Mouse (Mus musculus): Measurements from ENCODE around the gene Tln2. TPM values are rescaled to one million over a fixed set of nuclear protein-coding genes. Genes with fewer than 3 reads are reported as not detected.

The Tln2 gene
- total and polyA plus RNA-seq, 2 experiments from 2014 or later: 59.3 to 71.1 TPM

DNA sequence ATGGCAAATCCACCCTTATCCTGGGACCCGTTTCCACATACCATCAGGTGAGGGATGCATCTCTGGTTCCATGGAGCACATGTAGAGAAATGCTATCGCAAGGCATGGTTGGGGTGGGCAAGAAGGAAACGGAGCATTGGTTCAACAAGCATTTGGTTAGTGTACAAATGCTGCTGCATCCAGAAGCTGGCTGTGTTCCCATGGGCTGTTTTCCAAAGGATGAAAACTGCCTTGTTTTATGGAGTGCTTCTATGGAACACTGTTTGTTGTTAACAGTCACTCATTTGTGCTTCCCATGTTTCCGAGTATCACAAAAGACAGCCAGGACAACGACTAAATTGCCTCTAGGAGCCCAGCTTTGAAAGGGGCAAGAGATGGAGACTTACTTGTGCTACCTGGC is 35.7 kb upstream of the Tln2 start:
- Histone ChIP-seq H3K36me3 (ENCODE audit: insufficient read depth, low read length) (no peaks in the 10 kb centered on the region), H3K4me3 (ENCODE audit: low read length) (no peak overlapping the region), H3K9ac (replicated peaks; ENCODE audit: low read length) (no peak overlapping the region), H3K27ac (no peak overlapping the region), H3K4me2 (ENCODE audit: low read depth, low read length) (no peak overlapping the region), H3K4me1 (ENCODE audit: insufficient read depth, low read length) (no peaks in the 10 kb centered on the region), H3K9me3 (ENCODE audit: low read length) (no peaks in the 10 kb centered on the region), H3K27me3 (ENCODE audit: insufficient read depth, low read length) (no peaks in the 10 kb centered on the region)
- DNase-seq (ENCODE audit: low spot score) (peak; percentile 34), ATAC-seq (no peak)
- WGBS: 72% methylated on average over 5 of the region's 5 CpGs
- no peak for TF ChIP-seq CTCF (IDR thresholded peaks at IDR 0.05; ENCODE audit: low read depth)

DNA sequence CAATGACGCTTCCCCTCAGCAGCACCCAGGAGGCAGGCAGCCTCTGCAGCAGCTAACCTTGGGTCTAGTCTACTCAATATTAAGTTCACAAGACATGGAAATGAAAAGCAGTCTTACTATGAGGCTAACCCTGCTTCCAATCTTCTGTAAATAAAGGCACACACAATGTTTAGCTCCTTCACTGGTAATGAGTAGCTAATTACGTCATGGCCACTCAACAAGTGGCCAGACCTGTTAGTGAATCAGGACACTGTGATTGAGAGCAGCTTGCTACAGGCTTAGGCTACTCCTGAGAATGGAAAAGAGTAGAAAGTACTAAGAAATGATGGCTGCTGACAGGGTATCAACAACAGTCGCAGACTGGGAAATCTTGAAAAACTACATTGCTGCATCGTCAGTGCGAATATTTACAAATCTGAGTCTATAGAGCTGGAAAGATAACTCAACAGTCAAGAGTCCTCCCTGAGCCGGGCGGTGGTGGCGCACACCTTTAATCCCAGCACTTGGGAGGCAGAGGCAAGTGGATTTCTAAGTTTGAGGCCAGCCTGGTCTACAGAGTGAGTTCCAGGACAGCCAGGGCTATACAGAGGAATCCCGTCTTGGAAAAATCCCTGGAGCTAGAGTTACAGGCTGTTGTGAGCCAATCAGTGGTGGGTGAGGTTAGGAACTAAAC is 34.1 kb upstream of the Tln2 start:
- TF ChIP-seq CTCF (IDR thresholded peaks at IDR 0.05; ENCODE audit: low read depth): no peak
- Histone ChIP-seq H3K27me3 (ENCODE audit: insufficient read depth, low read length) (no peaks in the 10 kb centered on the region), H3K4me1 (ENCODE audit: insufficient read depth, low read length) (no peaks in the 10 kb centered on the region), H3K36me3 (ENCODE audit: insufficient read depth, low read length) (no peaks in the 10 kb centered on the region), H3K4me3 (ENCODE audit: low read length) (no peak overlapping the region), H3K9me3 (ENCODE audit: low read length) (no peaks in the 10 kb centered on the region), H3K9ac (replicated peaks; ENCODE audit: low read length) (no peak overlapping the region), H3K4me2 (ENCODE audit: low read depth, low read length) (no peak overlapping the region), H3K27ac (no peak overlapping the region)
- ATAC-seq (no peak), DNase-seq (ENCODE audit: low spot score) (no peak)
- 94% methylated on average over 9 of the region's 9 CpGs for WGBS

DNA sequence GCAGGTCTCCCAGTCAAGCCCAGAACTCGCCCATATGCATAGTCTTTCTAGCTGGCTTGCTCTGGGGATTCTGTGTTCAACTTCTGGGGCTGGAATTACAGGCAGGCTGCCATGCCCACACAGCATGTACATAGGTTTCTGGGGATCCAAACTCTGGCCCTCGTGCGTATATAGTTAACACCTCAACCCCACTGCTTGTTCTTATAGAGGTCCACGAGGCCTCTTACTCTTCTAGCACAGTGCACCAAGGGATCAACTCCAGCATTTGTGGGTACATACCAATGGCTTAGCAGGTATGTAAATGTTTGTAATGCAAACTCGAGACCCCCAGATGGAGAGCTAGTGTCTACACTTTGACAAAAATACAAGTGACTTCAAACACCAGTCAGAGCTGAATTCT is 33.2 kb upstream of the Tln2 start:
- DNase-seq (ENCODE audit: low spot score) (no peak), ATAC-seq (no peak)
- no peak overlapping the region for H3K9ac ChIP-seq (replicated peaks; ENCODE audit: low read length)
- H3K27me3 ChIP-seq (ENCODE audit: insufficient read depth, low read length): no peaks in the 10 kb centered on the region
- no peak overlapping the region for H3K4me2 ChIP-seq (ENCODE audit: low read depth, low read length)
- no peaks in the 10 kb centered on the region for H3K4me1 ChIP-seq (ENCODE audit: insufficient read depth, low read length)
- H3K4me3 ChIP-seq (ENCODE audit: low read length): no peak overlapping the region
- no peak overlapping the region for H3K27ac ChIP-seq
- H3K9me3 ChIP-seq (ENCODE audit: low read length): no peaks in the 10 kb centered on the region
- WGBS: 90% methylated on average over 5 of the region's 5 CpGs
- H3K36me3 ChIP-seq (ENCODE audit: insufficient read depth, low read length): no peaks in the 10 kb centered on the region
- TF ChIP-seq CTCF (IDR thresholded peaks at IDR 0.05; ENCODE audit: low read depth): no peak

DNA sequence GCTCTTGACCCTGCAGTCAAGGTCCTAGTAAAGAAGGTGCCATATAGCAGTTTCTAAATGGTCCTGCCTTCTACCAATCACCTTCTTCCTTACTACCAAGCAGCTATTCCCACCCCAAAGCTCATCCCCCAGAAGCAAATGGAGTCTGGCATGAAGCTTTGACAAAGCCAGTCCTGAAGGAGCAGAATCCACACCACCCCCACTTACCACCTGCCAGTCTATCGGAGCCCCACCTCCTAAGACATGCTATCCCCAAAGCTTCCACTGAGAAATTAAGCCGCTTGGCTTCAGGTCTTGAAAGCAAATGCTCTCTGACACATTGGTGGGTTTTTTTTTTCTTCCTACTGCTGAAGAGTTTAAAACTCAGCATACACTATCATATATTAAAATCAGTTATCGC is 27.6 kb upstream of the Tln2 start:
- no peak for TF ChIP-seq CTCF (IDR thresholded peaks at IDR 0.05; ENCODE audit: low read depth)
- Histone ChIP-seq H3K9me3 (ENCODE audit: low read length) (no peaks in the 10 kb centered on the region), H3K4me2 (ENCODE audit: low read depth, low read length) (no peak overlapping the region), H3K4me3 (ENCODE audit: low read length) (no peak overlapping the region), H3K27ac (no peak overlapping the region), H3K9ac (replicated peaks; ENCODE audit: low read length) (no peak overlapping the region), H3K27me3 (ENCODE audit: insufficient read depth, low read length) (no peaks in the 10 kb centered on the region), H3K4me1 (ENCODE audit: insufficient read depth, low read length) (no peaks in the 10 kb centered on the region), H3K36me3 (ENCODE audit: insufficient read depth, low read length) (no peaks in the 10 kb centered on the region)
- no peak for DNase-seq (ENCODE audit: low spot score)
- 79% methylated on average over 3 of the region's 3 CpGs for WGBS
- no peak for ATAC-seq

DNA sequence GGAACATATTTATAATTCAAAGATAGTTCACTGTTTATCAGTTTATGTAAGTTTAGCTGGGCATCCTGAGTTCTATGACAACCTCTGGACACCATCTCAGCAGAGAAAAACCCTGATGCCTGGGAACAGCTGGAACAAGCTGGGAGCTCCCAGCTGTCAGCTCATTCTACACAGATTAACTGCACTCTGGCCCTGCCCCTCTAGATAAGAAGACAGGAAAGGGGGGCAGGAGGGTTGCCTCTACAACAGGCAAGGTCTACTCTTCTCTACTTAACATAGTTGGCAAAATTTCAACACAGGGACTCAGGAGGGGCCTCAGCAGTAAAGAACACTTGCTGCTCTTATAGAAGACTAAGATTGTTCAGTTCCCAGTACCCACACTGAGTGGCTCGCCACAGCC is 27.0 kb upstream of the Tln2 start:
- Histone ChIP-seq H3K9ac (replicated peaks; ENCODE audit: low read length) (no peak overlapping the region), H3K27ac (no peak overlapping the region), H3K4me3 (ENCODE audit: low read length) (no peak overlapping the region), H3K4me2 (ENCODE audit: low read depth, low read length) (no peak overlapping the region), H3K36me3 (ENCODE audit: insufficient read depth, low read length) (no peaks in the 10 kb centered on the region), H3K9me3 (ENCODE audit: low read length) (no peaks in the 10 kb centered on the region), H3K4me1 (ENCODE audit: insufficient read depth, low read length) (no peaks in the 10 kb centered on the region), H3K27me3 (ENCODE audit: insufficient read depth, low read length) (no peaks in the 10 kb centered on the region)
- WGBS: 85% methylated on average over 1 of the region's 1 CpGs
- ATAC-seq (no peak), DNase-seq (ENCODE audit: low spot score) (no peak)
- no peak for TF ChIP-seq CTCF (IDR thresholded peaks at IDR 0.05; ENCODE audit: low read depth)

DNA sequence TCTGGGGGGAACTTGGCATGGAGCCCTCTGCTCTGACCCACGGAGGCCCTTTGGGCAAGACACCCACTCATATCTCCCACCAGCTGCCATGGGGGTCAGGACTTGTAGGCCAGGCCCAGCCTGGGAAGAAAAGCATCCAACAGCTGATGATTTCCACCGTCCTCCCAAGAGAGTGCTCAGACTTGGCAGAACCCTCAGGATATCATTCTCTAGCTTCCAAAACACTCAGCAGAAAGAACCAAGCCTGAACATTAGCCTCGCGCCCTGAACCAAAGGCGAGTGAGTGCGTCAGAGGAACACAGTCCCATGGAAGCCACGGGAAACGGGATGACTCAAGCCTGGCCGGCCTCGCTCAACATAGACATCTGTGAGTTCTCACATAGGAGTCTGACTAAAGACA is 25.4 kb upstream of the Tln2 start:
- 78% methylated on average over 10 of the region's 10 CpGs for WGBS

DNA sequence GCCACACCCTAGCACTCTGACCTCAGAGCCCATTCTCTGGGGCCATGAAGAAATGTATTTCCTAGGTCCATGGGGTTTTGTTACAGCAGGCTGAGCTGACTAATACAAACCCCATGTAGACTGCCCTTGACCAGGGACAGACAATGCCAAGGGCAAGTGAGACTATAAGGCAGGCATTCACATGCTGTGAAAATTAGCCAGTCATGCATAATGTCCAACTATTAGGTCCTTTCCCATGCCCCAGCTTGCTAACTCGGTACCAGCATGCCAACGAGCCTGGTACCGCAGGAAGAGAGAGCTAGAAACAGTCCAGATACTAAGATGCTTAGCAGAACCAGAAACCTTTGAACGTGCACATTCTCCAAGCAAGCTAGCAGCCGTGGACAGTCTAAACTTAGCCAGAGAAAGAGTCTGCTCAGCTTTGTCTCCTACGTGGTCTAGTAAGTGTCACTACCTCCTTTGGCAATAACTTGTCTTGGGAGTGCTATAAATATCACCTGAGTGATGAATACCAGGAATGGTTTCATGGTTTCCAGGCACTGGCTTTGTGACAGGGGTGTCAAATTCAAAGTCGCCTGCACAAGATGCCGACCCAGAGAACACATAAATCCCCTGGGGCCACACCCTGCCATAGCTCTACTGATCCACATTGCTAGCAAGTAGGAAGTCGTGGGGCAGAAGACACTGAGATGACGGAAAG is 22.2 kb upstream of the Tln2 start:
- WGBS: 77% methylated on average over 10 of the region's 10 CpGs
- H3K9me3 ChIP-seq (ENCODE audit: low read length): no peaks in the 10 kb centered on the region
- TF ChIP-seq CTCF (IDR thresholded peaks at IDR 0.05; ENCODE audit: low read depth): no peak
- no peak overlapping the region for H3K4me3 ChIP-seq (ENCODE audit: low read length)
- no peak overlapping the region for H3K9ac ChIP-seq (replicated peaks; ENCODE audit: low read length)
- no peak for ATAC-seq
- no peak overlapping the region for H3K27ac ChIP-seq
- H3K4me2 ChIP-seq (ENCODE audit: low read depth, low read length): no peak overlapping the region
- DNase-seq (ENCODE audit: low spot score): no peak
- no peaks in the 10 kb centered on the region for H3K36me3 ChIP-seq (ENCODE audit: insufficient read depth, low read length)
- no peaks in the 10 kb centered on the region for H3K27me3 ChIP-seq (ENCODE audit: insufficient read depth, low read length)
- H3K4me1 ChIP-seq (ENCODE audit: insufficient read depth, low read length): peaks cover 6% of the 10 kb centered on the region; the same call in 1 of the 2 replicates

More for the DNA sequence above, 25.4 kb upstream of the Tln2 start:
- DNase-seq (ENCODE audit: low spot score): no peak
- H3K27ac ChIP-seq: no peak overlapping the region
- H3K36me3 ChIP-seq (ENCODE audit: insufficient read depth, low read length): no peaks in the 10 kb centered on the region
- no peak for ATAC-seq
- H3K27me3 ChIP-seq (ENCODE audit: insufficient read depth, low read length): no peaks in the 10 kb centered on the region
- H3K4me1 ChIP-seq (ENCODE audit: insufficient read depth, low read length): no peaks in the 10 kb centered on the region
- TF ChIP-seq CTCF (IDR thresholded peaks at IDR 0.05; ENCODE audit: low read depth): no peak
- no peak overlapping the region for H3K4me3 ChIP-seq (ENCODE audit: low read length)
- no peak overlapping the region for H3K9ac ChIP-seq (replicated peaks; ENCODE audit: low read length)
- no peak overlapping the region for H3K4me2 ChIP-seq (ENCODE audit: low read depth, low read length)
- H3K9me3 ChIP-seq (ENCODE audit: low read length): no peaks in the 10 kb centered on the region

Measured in hindbrain, postnatal 0 days (tissue).